11 mouse cellular contexts compared by ENCODE assay signal in genomic region chr11:96973426-96973964, GRCm38 (mm10). TPM values are rescaled to one million over a fixed set of nuclear protein-coding genes. Genes with fewer than 3 reads are reported as not detected.
DNase-seq lines count a peak whose midpoint lies in the region; ATAC-seq lines count a peak whose summit lies in the region.
"Had no signal": no experiment of that assay in that cellular context is flagged by ENCODE, and none has a peak within 500 bp of the region (broad histone marks: within the 10 kb centered on the region; RNA-seq: fewer than 3 reads in every experiment).

No protein-coding gene starts in this region.

- ATAC-seq in heart, embryonic 16.5 days (replicated peaks; ENCODE audit: extremely low read depth, insufficient read depth, low FRiP score) = no peak
- no peak for ATAC-seq in activated CD4-positive, CD25-positive, alpha-beta regulatory T cell, adult 4 months

- H3K27me3 ChIP-seq in heart, embryonic 10.5 days (ENCODE audit: insufficient read depth, poor library complexity, severe bottlenecking) = no peaks in the 10 kb centered on the region
- no peaks in the 10 kb centered on the region for H3K27me3 ChIP-seq in heart, embryonic 16.5 days (ENCODE audit: control insufficient read depth, insufficient read depth, low read length)

- H3K4me2 ChIP-seq in heart, embryonic 16.5 days (ENCODE audit: low read depth, low read length) = no peak overlapping the region

- H3K36me3 ChIP-seq in heart, embryonic 10.5 days = no peaks in the 10 kb centered on the region
- H3K36me3 ChIP-seq in heart, embryonic 16.5 days (ENCODE audit: control insufficient read depth, insufficient read depth) = no peaks in the 10 kb centered on the region

- WGBS in heart, embryonic 10.5 days = 85% methylated on average over 5 of the region's 5 CpGs
- WGBS in heart, embryonic 16.5 days = 79% methylated on average over 5 of the region's 5 CpGs

- H3K27ac ChIP-seq in heart, embryonic 10.5 days = peak overlapping the region; percentile 7; the same call in 1 of the 2 replicates
- H3K27ac ChIP-seq in heart, embryonic 16.5 days (ENCODE audit: low read length) = peak overlapping the region; percentile 43

- H3K9me3 ChIP-seq in heart, embryonic 10.5 days = no peaks in the 10 kb centered on the region
- H3K9me3 ChIP-seq in heart, embryonic 16.5 days (replicated peaks; ENCODE audit: control insufficient read depth, low read length) = no peaks in the 10 kb centered on the region

- H3K4me1 ChIP-seq in heart, embryonic 10.5 days = peaks cover 83% of the 10 kb centered on the region
- peaks cover 65% of the 10 kb centered on the region for H3K4me1 ChIP-seq in heart, embryonic 16.5 days (ENCODE audit: control insufficient read depth, insufficient read depth, low read length)

- no peak for DNase-seq in heart, embryonic 10.5 days (ENCODE audit: low spot score)
- DNase-seq in heart, postnatal 4 days = no peak
- DNase-seq in right cerebral cortex, postnatal 10 days (ENCODE audit: low spot score in 2 of 2) = peak; percentile 58 to 61
- no peak for DNase-seq in right cerebral cortex, postnatal 25 days
- no peak for DNase-seq in thymus, postnatal 0 days (ENCODE audit: low spot score)
- no peak for DNase-seq in natural killer cell, adult 2 months (ENCODE audit: low spot score in 2 of 2)
- DNase-seq: adrenal gland, postnatal 14 days had no signal

- H3K4me3 ChIP-seq in heart, embryonic 10.5 days = no peak overlapping the region
- no peak overlapping the region for H3K4me3 ChIP-seq in heart, embryonic 16.5 days (ENCODE audit: low read length)

- no peak overlapping the region for H3K9ac ChIP-seq in heart, embryonic 16.5 days (ENCODE audit: low read length)

RNA-seq across cellular contexts. Expression of gene Sp2, which starts 9.3 kb away (rescaled TPM):
- polyA plus RNA-seq in heart, embryonic 10.5 days (2016; fragmentation: Nextera tagmentation; extraction: Ambion mirVana) = 20.1 and 21.9 TPM in 2 replicates
- total RNA-seq in heart, postnatal 4 days (2021) = 10 to 100 TPM; 18.8 to 19.3 TPM
- polyA plus RNA-seq in heart, embryonic 16.5 days (2015; fragmentation: Nextera tagmentation; extraction: Ambion mirVana) = 15.2 and 15.7 TPM in 2 replicates
- polyA plus RNA-seq in activated CD4-positive, CD25-positive, alpha-beta regulatory T cell, adult 4 months (2017; shearing (Covaris generic)) = 10 to 100 TPM; 22.5 to 26.6 TPM
- 19.2 and 21.9 TPM in 2 replicates for polyA plus RNA-seq in thymus, postnatal 0 days (2015; fragmentation: Nextera tagmentation; extraction: Ambion mirVana)

RNA-seq across cellular contexts. Expression of gene Pnpo, which starts 29.7 kb away (rescaled TPM):
- polyA plus RNA-seq in heart, embryonic 10.5 days (2016; fragmentation: Nextera tagmentation; extraction: Ambion mirVana) = 69.3 and 72.6 TPM in 2 replicates
- 10 to 100 TPM; 10.6 to 16.7 TPM for total RNA-seq in heart, postnatal 4 days (2021)
- polyA plus RNA-seq in heart, embryonic 16.5 days (2015; fragmentation: Nextera tagmentation; extraction: Ambion mirVana) = 45.8 and 48.9 TPM in 2 replicates
- 10 to 100 TPM; 25.6 to 33.4 TPM for polyA plus RNA-seq in activated CD4-positive, CD25-positive, alpha-beta regulatory T cell, adult 4 months (2017; shearing (Covaris generic))
- 39.0 and 39.5 TPM in 2 replicates for polyA plus RNA-seq in thymus, postnatal 0 days (2015; fragmentation: Nextera tagmentation; extraction: Ambion mirVana)

RNA-seq across cellular contexts. Expression of gene Sp6, which starts 39.7 kb away (rescaled TPM):
- polyA plus RNA-seq in heart, embryonic 10.5 days (2016; fragmentation: Nextera tagmentation; extraction: Ambion mirVana) = 0.47 and 2.3 TPM in 2 replicates
- not detected for total RNA-seq in heart, postnatal 4 days (2021)
- polyA plus RNA-seq in heart, embryonic 16.5 days (2015; fragmentation: Nextera tagmentation; extraction: Ambion mirVana) = 0.21 TPM in 1 of 2 replicates, not detected in the other
- polyA plus RNA-seq in activated CD4-positive, CD25-positive, alpha-beta regulatory T cell, adult 4 months (2017; shearing (Covaris generic)) = not detected
- 1.7 TPM in 2 replicates for polyA plus RNA-seq in thymus, postnatal 0 days (2015; fragmentation: Nextera tagmentation; extraction: Ambion mirVana)

RNA-seq across cellular contexts. Expression of gene Prr15l, which starts 45.6 kb away (rescaled TPM):
- polyA plus RNA-seq in heart, embryonic 10.5 days (2016; fragmentation: Nextera tagmentation; extraction: Ambion mirVana) = 0.90 and 1.5 TPM in 2 replicates
- under 1 TPM; 0.32 to 0.36 TPM for total RNA-seq in heart, postnatal 4 days (2021)
- polyA plus RNA-seq in heart, embryonic 16.5 days (2015; fragmentation: Nextera tagmentation; extraction: Ambion mirVana) = 1.0 and 5.6 TPM in 2 replicates
- under 1 TPM in 1 of 2 experiments, not detected in 1; 0.15 TPM for polyA plus RNA-seq in activated CD4-positive, CD25-positive, alpha-beta regulatory T cell, adult 4 months (2017; shearing (Covaris generic))
- 1.0 and 1.5 TPM in 2 replicates for polyA plus RNA-seq in thymus, postnatal 0 days (2015; fragmentation: Nextera tagmentation; extraction: Ambion mirVana)
- total RNA-seq: gastrocnemius, adult 8-10 months; layer of hippocampus, postnatal 14 days had no signal

RNA-seq across cellular contexts. Expression of gene Scrn2, which starts 56.2 kb away (rescaled TPM):
- 21.3 and 30.0 TPM in 2 replicates for polyA plus RNA-seq in heart, embryonic 10.5 days (2016; fragmentation: Nextera tagmentation; extraction: Ambion mirVana)
- total RNA-seq in heart, postnatal 4 days (2021) = 10 to 100 TPM; 12.1 to 15.3 TPM
- polyA plus RNA-seq in heart, embryonic 16.5 days (2015; fragmentation: Nextera tagmentation; extraction: Ambion mirVana) = 19.1 and 20.4 TPM in 2 replicates
- 10 to 100 TPM in 1 of 2 experiments, 1 to 10 TPM in 1; 5.4 to 10.6 TPM for polyA plus RNA-seq in activated CD4-positive, CD25-positive, alpha-beta regulatory T cell, adult 4 months (2017; shearing (Covaris generic))
- polyA plus RNA-seq in thymus, postnatal 0 days (2015; fragmentation: Nextera tagmentation; extraction: Ambion mirVana) = 23.1 and 25.8 TPM in 2 replicates

Comparison
In these comparisons a context has a peak if more than half of its experiments do, and no peak if none do; other contexts are left out.
1. DNase-seq: peak in right cerebral cortex, postnatal 10 days (2 of 2); none in heart, embryonic 10.5 days (single experiment), heart, postnatal 4 days (single experiment), right cerebral cortex, postnatal 25 days (single experiment), thymus, postnatal 0 days (single experiment) and natural killer cell, adult 2 months (0 of 2).